Mouse (Mus musculus): Measurements from ENCODE around the gene Babam2. TPM values are rescaled to one million over a fixed set of nuclear protein-coding genes. Genes with fewer than 3 reads are reported as not detected.
A peak's percentile ranks its signal among the peaks of the same experiment; 100 is the strongest.
"Not testable (repeated sequence)": the region's sequence is repeated elsewhere in the genome, so short reads cannot be mapped to it uniquely, and the experiment has no call there.

Babam2 gene
- polyA plus RNA-seq, 3 experiments from 2014 or later: 83.9 to 117 (median 107) TPM

GRCm38 (mm10) chr5:31949389-31949788, 251.9 kb downstream of the Babam2 start:
- no peak for ATAC-seq

- no peak for ATAC-seq
Observed at GRCm38 (mm10) chr5:31950532-31950931, 253.0 kb downstream of the Babam2 start.

- ATAC-seq: no peak
Observed at GRCm38 (mm10) chr5:31955184-31955583, 257.7 kb downstream of the Babam2 start.

- ATAC-seq: no peak
Observed at GRCm38 (mm10) chr5:31956336-31956735, 258.9 kb downstream of the Babam2 start.

GRCm38 (mm10) chr5:31959886-31960285, 262.4 kb downstream of the Babam2 start:
- no peak for ATAC-seq

- peak; percentile 60 for ATAC-seq
Observed at GRCm38 (mm10) chr5:31961423-31961822, 263.9 kb downstream of the Babam2 start.

GRCm38 (mm10) chr5:31962346-31962745, 264.9 kb downstream of the Babam2 start:
- no peak for ATAC-seq

GRCm38 (mm10) chr5:31963352-31963751, 265.9 kb downstream of the Babam2 start:
- no peak for ATAC-seq

GRCm38 (mm10) chr5:31963851-31964250, 266.4 kb downstream of the Babam2 start:
- ATAC-seq: peak; percentile 25

- no peak for ATAC-seq
Observed at GRCm38 (mm10) chr5:31966741-31967140, 269.3 kb downstream of the Babam2 start.

- no peak for ATAC-seq
Observed at GRCm38 (mm10) chr5:31967526-31967925, 270.0 kb downstream of the Babam2 start.

GRCm38 (mm10) chr5:31968046-31968506, 270.6 kb downstream of the Babam2 start:
- ATAC-seq: no peak

GRCm38 (mm10) chr5:31972416-31972815, 274.9 kb downstream of the Babam2 start:
- not testable (repeated sequence) for ATAC-seq

GRCm38 (mm10) chr5:31974614-31975168, 277.2 kb downstream of the Babam2 start:
- no peak for ATAC-seq

GRCm38 (mm10) chr5:31982061-31982460, 284.6 kb downstream of the Babam2 start:
- ATAC-seq: no peak

- ATAC-seq: no peak
Observed at GRCm38 (mm10) chr5:31983161-31983560, 285.7 kb downstream of the Babam2 start.

GRCm38 (mm10) chr5:31983817-31984368, 286.4 kb downstream of the Babam2 start:
- no peak for ATAC-seq

- ATAC-seq: no peak
Observed at GRCm38 (mm10) chr5:31984369-31984961, 287.0 kb downstream of the Babam2 start.

GRCm38 (mm10) chr5:31985021-31985420, 287.5 kb downstream of the Babam2 start:
- no peak for ATAC-seq

GRCm38 (mm10) chr5:31987541-31988307, 290.2 kb downstream of the Babam2 start:
- ATAC-seq: no peak

GRCm38 (mm10) chr5:31997189-31997954, 299.9 kb downstream of the Babam2 start:
- ATAC-seq: no peak

GRCm38 (mm10) chr5:31998806-31999205, 301.3 kb downstream of the Babam2 start:
- ATAC-seq: no peak

GRCm38 (mm10) chr5:32000076-32000475, 302.6 kb downstream of the Babam2 start:
- ATAC-seq: no peak
